Comparison of ENCODE assay signal across 16 mouse cellular contexts in genomic region chr9:57808771-57809310, GRCm38 (mm10). TPM values are rescaled to one million over a fixed set of nuclear protein-coding genes. Genes with fewer than 3 reads are reported as not detected.
DNase-seq lines count a peak whose midpoint lies in the region; ATAC-seq and TF ChIP-seq lines count a peak whose summit lies in the region.
"Had no signal": no experiment of that assay in that cellular context is flagged by ENCODE, and none has a peak within 500 bp of the region (broad histone marks: within the 10 kb centered on the region; RNA-seq: fewer than 3 reads in every experiment).

No protein-coding gene starts in this region.

- no peak for ATAC-seq in midbrain, postnatal 0 days (ENCODE audit: low FRiP score)
- ATAC-seq in forebrain, postnatal 0 days, result 0 out of 2 replicates have a peak, but pooled peaks have one; percentile 5
- ATAC-seq in neural tube, embryonic 13.5 days (ENCODE audit: low read depth), result 0 out of 2 replicates have a peak, but pooled peaks have one; percentile 9
- no peak for ATAC-seq in intestine, embryonic 15.5 days

- H3K4me3 ChIP-seq in midbrain, embryonic 10.5 days, result no peak overlapping the region
- H3K4me3 ChIP-seq in midbrain, postnatal 0 days (ENCODE audit: low read depth, low read length), result no peak overlapping the region
- no peak overlapping the region for H3K4me3 ChIP-seq in forebrain, postnatal 0 days (ENCODE audit: low read depth, low read length)
- no peak overlapping the region for H3K4me3 ChIP-seq in neural tube, embryonic 13.5 days
- no peak overlapping the region for H3K4me3 ChIP-seq in intestine, embryonic 15.5 days (replicated peaks)
- H3K4me3 ChIP-seq: embryonic facial prominence, embryonic 15.5 days; gastrocnemius, adult 2 months; lung, embryonic 15.5 days; stomach, embryonic 15.5 days had no signal

- DNase-seq in midbrain, embryonic 10.5 days (ENCODE audit: low spot score), result no peak
- DNase-seq in midbrain, postnatal 0 days (ENCODE audit: low spot score), result no peak
- peak; percentile 31 for DNase-seq in forebrain, postnatal 0 days
- DNase-seq in kidney, postnatal 25 days, result peak; percentile 39 to 44
- DNase-seq in gastrocnemius, adult 18-20 months (ENCODE audit: low spot score), result no peak
- DNase-seq in embryo, embryonic 10.5 days (ENCODE audit: low spot score), result no peak
- DNase-seq: adrenal gland, postnatal 36 days; cerebellum, postnatal 14 days; gastrocnemius, adult 2 months; heart, postnatal 36 days; left cerebral cortex, postnatal 4 days had no signal

- no peaks in the 10 kb centered on the region for H3K9me3 ChIP-seq in midbrain, embryonic 10.5 days (replicated peaks)
- no peaks in the 10 kb centered on the region for H3K9me3 ChIP-seq in midbrain, postnatal 0 days (ENCODE audit: low read length)
- no peaks in the 10 kb centered on the region for H3K9me3 ChIP-seq in forebrain, postnatal 0 days (ENCODE audit: low read length)
- H3K9me3 ChIP-seq in neural tube, embryonic 13.5 days, result no peaks in the 10 kb centered on the region
- H3K9me3 ChIP-seq in intestine, embryonic 15.5 days, result no peaks in the 10 kb centered on the region
- H3K9me3 ChIP-seq: embryonic facial prominence, embryonic 15.5 days; lung, embryonic 15.5 days; stomach, embryonic 15.5 days had no signal

- peak overlapping the region; percentile 58 for H3K27ac ChIP-seq in midbrain, embryonic 10.5 days (replicated peaks)
- H3K27ac ChIP-seq in midbrain, postnatal 0 days (ENCODE audit: low read depth, low read length), result no peak overlapping the region
- H3K27ac ChIP-seq in forebrain, postnatal 0 days (ENCODE audit: low read depth, low read length), result no peak overlapping the region
- peak overlapping the region; percentile 67 for H3K27ac ChIP-seq in neural tube, embryonic 13.5 days (replicated peaks)
- H3K27ac ChIP-seq in intestine, embryonic 15.5 days, result no peak overlapping the region
- H3K27ac ChIP-seq: embryonic facial prominence, embryonic 15.5 days; gastrocnemius, adult 2 months; lung, embryonic 15.5 days; stomach, embryonic 15.5 days had no signal

- H3K9ac ChIP-seq in midbrain, postnatal 0 days (replicated peaks; ENCODE audit: low read length, poor library complexity, severe bottlenecking), result no peak overlapping the region
- no peak overlapping the region for H3K9ac ChIP-seq in forebrain, postnatal 0 days
- H3K9ac ChIP-seq in neural tube, embryonic 13.5 days, result no peak overlapping the region
- H3K9ac ChIP-seq in intestine, embryonic 15.5 days, result no peak overlapping the region
- H3K9ac ChIP-seq: embryonic facial prominence, embryonic 15.5 days; lung, embryonic 15.5 days; stomach, embryonic 15.5 days had no signal

- H3K4me2 ChIP-seq in midbrain, postnatal 0 days (ENCODE audit: low read depth, low read length, poor library complexity, severe bottlenecking), result no peak overlapping the region
- no peak overlapping the region for H3K4me2 ChIP-seq in forebrain, postnatal 0 days (ENCODE audit: low read depth)
- H3K4me2 ChIP-seq in neural tube, embryonic 13.5 days, result no peak overlapping the region
- no peak overlapping the region for H3K4me2 ChIP-seq in intestine, embryonic 15.5 days (replicated peaks)
- H3K4me2 ChIP-seq: embryonic facial prominence, embryonic 15.5 days; lung, embryonic 15.5 days; stomach, embryonic 15.5 days had no signal

- no peaks in the 10 kb centered on the region for H3K27me3 ChIP-seq in midbrain, embryonic 10.5 days (ENCODE audit: low read depth, poor library complexity, severe bottlenecking)
- no peaks in the 10 kb centered on the region for H3K27me3 ChIP-seq in midbrain, postnatal 0 days (ENCODE audit: insufficient read depth, low read length)
- no peaks in the 10 kb centered on the region for H3K27me3 ChIP-seq in forebrain, postnatal 0 days (ENCODE audit: insufficient read depth, low read length)
- no peaks in the 10 kb centered on the region for H3K27me3 ChIP-seq in neural tube, embryonic 13.5 days
- H3K27me3 ChIP-seq in intestine, embryonic 15.5 days (replicated peaks), result no peaks in the 10 kb centered on the region
- H3K27me3 ChIP-seq: embryonic facial prominence, embryonic 15.5 days; lung, embryonic 15.5 days; stomach, embryonic 15.5 days had no signal

- peaks cover 35% of the 10 kb centered on the region for H3K36me3 ChIP-seq in midbrain, embryonic 10.5 days
- H3K36me3 ChIP-seq in midbrain, postnatal 0 days (ENCODE audit: insufficient read depth, low read length), result no peaks in the 10 kb centered on the region
- H3K36me3 ChIP-seq in forebrain, postnatal 0 days (ENCODE audit: insufficient read depth), result 0 out of 2 replicates have a peak, but pooled peaks cover 4% of the 10 kb centered on the region
- H3K36me3 ChIP-seq in neural tube, embryonic 13.5 days, result no peaks in the 10 kb centered on the region
- no peaks in the 10 kb centered on the region for H3K36me3 ChIP-seq in intestine, embryonic 15.5 days
- H3K36me3 ChIP-seq: lung, embryonic 15.5 days; stomach, embryonic 15.5 days had no signal

- TF ChIP-seq CTCF in midbrain, postnatal 0 days (IDR thresholded peaks at IDR 0.05), result no peak
- no peak for TF ChIP-seq CTCF in forebrain, postnatal 0 days (IDR thresholded peaks at IDR 0.05; ENCODE audit: low read depth)

- H3K4me1 ChIP-seq in midbrain, embryonic 10.5 days, result peaks cover 73% of the 10 kb centered on the region
- H3K4me1 ChIP-seq in midbrain, postnatal 0 days (ENCODE audit: insufficient read depth, low read length), result peaks cover 15% of the 10 kb centered on the region; the same call in 1 of the 2 replicates
- H3K4me1 ChIP-seq in forebrain, postnatal 0 days (ENCODE audit: insufficient read depth), result peaks cover 14% of the 10 kb centered on the region; the same call in 1 of the 2 replicates
- peaks cover 91% of the 10 kb centered on the region for H3K4me1 ChIP-seq in neural tube, embryonic 13.5 days (replicated peaks)
- H3K4me1 ChIP-seq in intestine, embryonic 15.5 days (replicated peaks), result peaks cover 27% of the 10 kb centered on the region

- 42% methylated on average over 5 of the region's 5 CpGs for WGBS in midbrain, embryonic 10.5 days
- WGBS in midbrain, postnatal 0 days, result 22% methylated on average over 5 of the region's 5 CpGs
- 18% methylated on average over 5 of the region's 5 CpGs for WGBS in forebrain, postnatal 0 days
- WGBS in neural tube, embryonic 13.5 days, result 12% methylated on average over 5 of the region's 5 CpGs
- WGBS in intestine, embryonic 15.5 days, result 62% methylated on average over 5 of the region's 5 CpGs

RNA-seq across cellular contexts. Expression of gene Arid3b, which starts 27.8 kb away (rescaled TPM):
- 40.2 and 41.0 TPM in 2 replicates for polyA plus RNA-seq in midbrain, embryonic 10.5 days (2016; fragmentation: Nextera tagmentation; extraction: Ambion mirVana)
- 4.9 and 5.3 TPM in 2 replicates for total RNA-seq in midbrain, postnatal 0 days (2014; rRNA removed)
- polyA plus RNA-seq in midbrain, postnatal 0 days (2015; fragmentation: Nextera tagmentation; extraction: Ambion mirVana), result 3.7 and 4.6 TPM in 2 replicates
- 4.7 and 5.5 TPM in 2 replicates for total RNA-seq in forebrain, postnatal 0 days (2014; rRNA removed)
- 3.1 and 3.8 TPM in 2 replicates for polyA plus RNA-seq in forebrain, postnatal 0 days (2015; fragmentation: Nextera tagmentation; extraction: Ambion mirVana)
- 11.4 and 11.7 TPM in 2 replicates for polyA plus RNA-seq in neural tube, embryonic 13.5 days (2015; fragmentation: Nextera tagmentation; extraction: Ambion mirVana)
- 1 to 10 TPM; 3.7 TPM for total RNA-seq in gastrocnemius, adult 18-20 months (2021)
- 7.4 and 7.8 TPM in 2 replicates for polyA plus RNA-seq in intestine, embryonic 15.5 days (2015; fragmentation: Nextera tagmentation; extraction: Ambion mirVana)

RNA-seq across cellular contexts. Expression of gene Clk3, which starts 43.2 kb away (rescaled TPM):
- 100 and 106 TPM in 2 replicates for polyA plus RNA-seq in midbrain, embryonic 10.5 days (2016; fragmentation: Nextera tagmentation; extraction: Ambion mirVana)
- total RNA-seq in midbrain, postnatal 0 days (2014; rRNA removed), result 82.1 and 83.7 TPM in 2 replicates
- 53.4 and 54.3 TPM in 2 replicates for polyA plus RNA-seq in midbrain, postnatal 0 days (2015; fragmentation: Nextera tagmentation; extraction: Ambion mirVana)
- total RNA-seq in forebrain, postnatal 0 days (2014; rRNA removed), result 79.7 and 105 TPM in 2 replicates
- polyA plus RNA-seq in forebrain, postnatal 0 days (2015; fragmentation: Nextera tagmentation; extraction: Ambion mirVana), result 55.4 and 61.7 TPM in 2 replicates
- 68.6 and 76.6 TPM in 2 replicates for polyA plus RNA-seq in neural tube, embryonic 13.5 days (2015; fragmentation: Nextera tagmentation; extraction: Ambion mirVana)
- 10 to 100 TPM; 36.1 to 45.2 TPM for total RNA-seq in gastrocnemius, adult 18-20 months (2021)
- polyA plus RNA-seq in intestine, embryonic 15.5 days (2015; fragmentation: Nextera tagmentation; extraction: Ambion mirVana), result 57.8 and 71.7 TPM in 2 replicates

Comparison
In these comparisons a context has a peak if more than half of its experiments do, and no peak if none do; other contexts are left out.
1. H3K27ac ChIP-seq: peak in midbrain, embryonic 10.5 days (single experiment) and neural tube, embryonic 13.5 days (single experiment); none in midbrain, postnatal 0 days (single experiment), forebrain, postnatal 0 days (single experiment) and intestine, embryonic 15.5 days (single experiment).
2. DNase-seq: peak in forebrain, postnatal 0 days (single experiment) and kidney, postnatal 25 days (2 of 2); none in midbrain, embryonic 10.5 days (single experiment), midbrain, postnatal 0 days (single experiment), gastrocnemius, adult 18-20 months (single experiment) and embryo, embryonic 10.5 days (single experiment).
3. ATAC-seq: peak in forebrain, postnatal 0 days (single experiment) and neural tube, embryonic 13.5 days (single experiment); none in midbrain, postnatal 0 days (single experiment) and intestine, embryonic 15.5 days (single experiment).